ENCODE assay signal across 10 mouse cellular contexts in genomic region chr2:174599071-174599635, GRCm38 (mm10). TPM values are rescaled to one million over a fixed set of nuclear protein-coding genes. Genes with fewer than 3 reads are reported as not detected.
DNase-seq lines count a peak whose midpoint lies in the region; ATAC-seq and TF ChIP-seq lines count a peak whose summit lies in the region.
"Had no signal": no experiment of that assay in that cellular context is flagged by ENCODE, and none has a peak within 500 bp of the region (broad histone marks: within the 10 kb centered on the region; RNA-seq: fewer than 3 reads in every experiment).

No protein-coding gene starts in this region.

- no peak overlapping the region for H3K9ac ChIP-seq in intestine, embryonic 16.5 days (ENCODE audit: low read depth, low read length)
- no peak overlapping the region for H3K9ac ChIP-seq in intestine, postnatal 0 days (ENCODE audit: low read depth, low read length)
- no peak overlapping the region for H3K9ac ChIP-seq in lung, postnatal 0 days (replicated peaks; ENCODE audit: low read depth)
- no peak overlapping the region for H3K9ac ChIP-seq in stomach, embryonic 16.5 days (ENCODE audit: low read length)
- H3K9ac ChIP-seq: forebrain, embryonic 13.5 days had no signal

- no peak for TF ChIP-seq CTCF in intestine, postnatal 0 days (IDR thresholded peaks at IDR 0.05; ENCODE audit: low read depth)
- TF ChIP-seq CTCF in lung, postnatal 0 days (IDR thresholded peaks at IDR 0.05), result no peak

- WGBS in intestine, embryonic 16.5 days, result 73% methylated on average over 9 of the region's 9 CpGs
- WGBS in intestine, postnatal 0 days, result 73% methylated on average over 9 of the region's 9 CpGs
- 61% methylated on average over 9 of the region's 9 CpGs for WGBS in lung, postnatal 0 days
- WGBS in stomach, embryonic 16.5 days, result 67% methylated on average over 9 of the region's 9 CpGs

- no peaks in the 10 kb centered on the region for H3K9me3 ChIP-seq in intestine, embryonic 16.5 days (ENCODE audit: control insufficient read depth, low read length)
- H3K9me3 ChIP-seq in intestine, postnatal 0 days (ENCODE audit: control insufficient read depth), result no peaks in the 10 kb centered on the region
- no peaks in the 10 kb centered on the region for H3K9me3 ChIP-seq in lung, postnatal 0 days (ENCODE audit: low read length)
- no peaks in the 10 kb centered on the region for H3K9me3 ChIP-seq in stomach, embryonic 16.5 days (replicated peaks; ENCODE audit: control insufficient read depth, low read length)
- H3K9me3 ChIP-seq: forebrain, embryonic 13.5 days had no signal

- ATAC-seq in intestine, embryonic 16.5 days, result peak; percentile 19; the same call in 1 of the 2 replicates
- no peak for ATAC-seq in intestine, postnatal 0 days
- peak; percentile 18 for ATAC-seq in lung, postnatal 0 days
- peak; percentile 41; the same call in 1 of the 2 replicates for ATAC-seq in stomach, embryonic 16.5 days (ENCODE audit: insufficient read depth, low FRiP score)
- ATAC-seq: forebrain, embryonic 13.5 days had no signal

- H3K4me3 ChIP-seq in intestine, embryonic 16.5 days (ENCODE audit: low read length), result no peak overlapping the region
- no peak overlapping the region for H3K4me3 ChIP-seq in intestine, postnatal 0 days (ENCODE audit: low read depth, low read length)
- no peak overlapping the region for H3K4me3 ChIP-seq in lung, postnatal 0 days (ENCODE audit: low read depth, low read length)
- no peak overlapping the region for H3K4me3 ChIP-seq in stomach, embryonic 16.5 days (replicated peaks; ENCODE audit: low read length)
- H3K4me3 ChIP-seq: forebrain, embryonic 13.5 days; myocyte had no signal

- no peak for TF ChIP-seq EP300 in lung, postnatal 0 days (IDR thresholded peaks at IDR 0.05)

- no peaks in the 10 kb centered on the region for H3K4me1 ChIP-seq in intestine, embryonic 16.5 days (ENCODE audit: control insufficient read depth, insufficient read depth, low read length)
- no peaks in the 10 kb centered on the region for H3K4me1 ChIP-seq in intestine, postnatal 0 days (replicated peaks; ENCODE audit: control insufficient read depth, insufficient read depth, low read length)
- H3K4me1 ChIP-seq in lung, postnatal 0 days (ENCODE audit: insufficient read depth, low read depth, low read length), result peaks cover 2% of the 10 kb centered on the region; the same call in 1 of the 2 replicates
- H3K4me1 ChIP-seq in stomach, embryonic 16.5 days (ENCODE audit: control insufficient read depth, insufficient read depth, low read length), result no peaks in the 10 kb centered on the region
- H3K4me1 ChIP-seq: forebrain, embryonic 13.5 days had no signal

- H3K27me3 ChIP-seq in intestine, embryonic 16.5 days (replicated peaks; ENCODE audit: control insufficient read depth, insufficient read depth, low read length), result no peaks in the 10 kb centered on the region
- H3K27me3 ChIP-seq in intestine, postnatal 0 days (replicated peaks; ENCODE audit: control insufficient read depth, insufficient read depth, low read length), result no peaks in the 10 kb centered on the region
- H3K27me3 ChIP-seq in lung, postnatal 0 days (replicated peaks; ENCODE audit: insufficient read depth, low read length), result no peaks in the 10 kb centered on the region
- H3K27me3 ChIP-seq in stomach, embryonic 16.5 days (ENCODE audit: control insufficient read depth, insufficient read depth, low read length), result no peaks in the 10 kb centered on the region
- H3K27me3 ChIP-seq: forebrain, embryonic 13.5 days had no signal

- H3K27ac ChIP-seq in intestine, embryonic 16.5 days (ENCODE audit: low read length), result no peak overlapping the region
- no peak overlapping the region for H3K27ac ChIP-seq in intestine, postnatal 0 days (ENCODE audit: low read depth, low read length)
- H3K27ac ChIP-seq in lung, postnatal 0 days (ENCODE audit: low read length), result no peak overlapping the region
- H3K27ac ChIP-seq in stomach, embryonic 16.5 days (ENCODE audit: low read length), result no peak overlapping the region
- H3K27ac ChIP-seq: forebrain, embryonic 13.5 days had no signal

- peak; percentile 16 for DNase-seq in embryo, embryonic 11 days
- DNase-seq in embryo, embryonic 10.5 days (ENCODE audit: low spot score), result no peak
- DNase-seq in lung, postnatal 0 days (ENCODE audit: low spot score), result no peak
- DNase-seq in lung, postnatal 10 days, result no peak
- DNase-seq in right cerebral cortex, postnatal 4 days, result no peak

- no peak overlapping the region for H3K4me2 ChIP-seq in intestine, embryonic 16.5 days (ENCODE audit: low read depth, low read length)
- H3K4me2 ChIP-seq in intestine, postnatal 0 days (replicated peaks; ENCODE audit: low read depth), result no peak overlapping the region
- H3K4me2 ChIP-seq in lung, postnatal 0 days (replicated peaks; ENCODE audit: low read depth, low read length), result no peak overlapping the region
- no peak overlapping the region for H3K4me2 ChIP-seq in stomach, embryonic 16.5 days (ENCODE audit: low read depth, low read length)
- H3K4me2 ChIP-seq: forebrain, embryonic 13.5 days had no signal

- H3K36me3 ChIP-seq in intestine, embryonic 16.5 days (ENCODE audit: control insufficient read depth, insufficient read depth, low read length), result no peaks in the 10 kb centered on the region
- H3K36me3 ChIP-seq in intestine, postnatal 0 days (ENCODE audit: control insufficient read depth, insufficient read depth), result no peaks in the 10 kb centered on the region
- no peaks in the 10 kb centered on the region for H3K36me3 ChIP-seq in lung, postnatal 0 days (ENCODE audit: insufficient read depth, low read length)
- no peaks in the 10 kb centered on the region for H3K36me3 ChIP-seq in stomach, embryonic 16.5 days (ENCODE audit: control insufficient read depth, insufficient read depth, low read length)

RNA-seq across cellular contexts. Expression of gene Zfp831, which starts 44.2 kb away (rescaled TPM):
- 0.01 and 0.04 TPM in 2 replicates for polyA plus RNA-seq in intestine, embryonic 16.5 days (2015; fragmentation: Nextera tagmentation; extraction: Ambion mirVana)
- not detected in 2 replicates for polyA plus RNA-seq in intestine, postnatal 0 days (2015; fragmentation: Nextera tagmentation; extraction: Ambion mirVana)
- 0.02 TPM in 1 of 2 replicates, not detected in the other for polyA plus RNA-seq in lung, postnatal 0 days (2015; fragmentation: Nextera tagmentation; extraction: Ambion mirVana)
- polyA plus RNA-seq in stomach, embryonic 16.5 days (2015; fragmentation: Nextera tagmentation; extraction: Ambion mirVana), result 0.06 TPM in 1 of 2 replicates, not detected in the other
- polyA plus RNA-seq: forebrain, embryonic 13.5 days; myocyte had no signal
